ENCODE assay signal across 9 mouse cellular contexts in the genomic region with DNA sequence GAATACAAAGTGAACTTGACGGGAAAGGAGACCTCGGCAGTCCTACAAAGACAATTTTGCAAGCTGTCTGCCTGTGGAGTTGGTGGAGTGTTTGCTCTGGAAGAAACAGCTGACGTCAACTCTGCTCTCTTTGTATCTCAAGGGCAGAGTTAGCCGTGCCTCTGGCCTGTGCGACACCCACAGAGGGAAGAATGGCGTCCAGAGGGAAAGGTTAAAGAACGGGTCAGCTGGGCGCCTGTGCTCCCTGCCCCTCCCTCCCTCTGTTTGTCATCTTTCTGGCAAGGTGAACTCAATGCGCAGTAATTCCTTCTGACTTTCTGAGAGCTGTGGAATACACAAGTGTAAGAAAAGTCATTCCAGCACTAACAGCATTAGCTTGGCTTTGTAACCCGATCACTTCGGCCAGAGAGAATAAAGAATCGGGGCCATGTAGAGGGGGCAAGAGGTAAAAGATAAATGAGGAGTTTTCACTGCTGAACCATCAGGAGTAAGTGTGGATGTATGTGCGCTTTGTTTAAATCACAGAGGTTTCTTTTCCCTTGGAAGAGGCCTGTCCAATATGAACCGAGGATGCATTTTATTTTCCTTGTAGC.
A peak's percentile ranks its signal among the peaks of the same experiment; 100 is the strongest.
DNase-seq lines count a peak whose midpoint lies in the region; ATAC-seq and TF ChIP-seq lines count a peak whose summit lies in the region.
"Had no signal": no experiment of that assay in that cellular context is flagged by ENCODE, and none has a peak within 500 bp of the region (broad histone marks: within the 10 kb centered on the region; RNA-seq: fewer than 3 reads in every experiment).

No protein-coding gene starts in this region.

- no peak overlapping the region for H3K4me2 ChIP-seq in neural tube, embryonic 15.5 days

- TF ChIP-seq CTCF in liver, adult 2 months (IDR thresholded peaks at IDR 0.05; ENCODE audit: low read depth, low read length) = no peak

- no peaks in the 10 kb centered on the region for H3K36me3 ChIP-seq in neural tube, embryonic 15.5 days
- H3K36me3 ChIP-seq in embryonic facial prominence, embryonic 10.5 days (replicated peaks) = no peaks in the 10 kb centered on the region
- H3K36me3 ChIP-seq in liver, adult 2 months (ENCODE audit: control insufficient read depth, insufficient read depth, low read length) = no peaks in the 10 kb centered on the region

- WGBS in neural tube, embryonic 15.5 days = 34% methylated on average over 14 of the region's 14 CpGs
- WGBS in embryonic facial prominence, embryonic 10.5 days = 37% methylated on average over 14 of the region's 14 CpGs
- 26% methylated on average over 14 of the region's 14 CpGs for WGBS in liver, adult 2 months

- TF ChIP-seq POLR2A in liver, adult 2 months (IDR thresholded peaks at IDR 0.05; ENCODE audit: extremely low read depth, insufficient read depth, low read length) = no peak

- no peak overlapping the region for H3K9ac ChIP-seq in neural tube, embryonic 15.5 days (replicated peaks)
- H3K9ac ChIP-seq in liver, adult 2 months (ENCODE audit: low read depth, low read length) = no peak overlapping the region

- H3K9me3 ChIP-seq in neural tube, embryonic 15.5 days (replicated peaks) = no peaks in the 10 kb centered on the region
- H3K9me3 ChIP-seq in embryonic facial prominence, embryonic 10.5 days = no peaks in the 10 kb centered on the region

- H3K4me3 ChIP-seq in neural tube, embryonic 15.5 days (replicated peaks) = no peak overlapping the region
- H3K4me3 ChIP-seq in embryonic facial prominence, embryonic 10.5 days = no peak overlapping the region
- no peak overlapping the region for H3K4me3 ChIP-seq in liver, adult 2 months (ENCODE audit: insufficient read depth, low read depth, low read length)

- ATAC-seq in neural tube, embryonic 15.5 days (ENCODE audit: low FRiP score) = no peak
- no peak for ATAC-seq in megakaryocyte-erythroid progenitor cell, adult 5-6 weeks (replicated peaks; ENCODE audit: low FRiP score, low TSS enrichment, poor library complexity, severe bottlenecking)
- ATAC-seq: Patski had no signal

- H3K4me1 ChIP-seq in neural tube, embryonic 15.5 days = peaks cover 3% of the 10 kb centered on the region; the same call in 1 of the 2 replicates
- H3K4me1 ChIP-seq in embryonic facial prominence, embryonic 10.5 days = peaks cover 10% of the 10 kb centered on the region
- H3K4me1 ChIP-seq in liver, adult 2 months (ENCODE audit: control insufficient read depth, insufficient read depth, low read length) = no peaks in the 10 kb centered on the region

- H3K27me3 ChIP-seq in neural tube, embryonic 15.5 days (replicated peaks) = no peaks in the 10 kb centered on the region
- no peaks in the 10 kb centered on the region for H3K27me3 ChIP-seq in embryonic facial prominence, embryonic 10.5 days (replicated peaks; ENCODE audit: low read depth, poor library complexity, severe bottlenecking)
- no peaks in the 10 kb centered on the region for H3K27me3 ChIP-seq in liver, adult 2 months (ENCODE audit: control insufficient read depth, insufficient read depth, low read length)
- H3K27me3 ChIP-seq: Patski had no signal

- no peaks in the 10 kb centered on the region for H3K79me2 ChIP-seq in liver, adult 2 months (ENCODE audit: control insufficient read depth, insufficient read depth, low read length)

- peak; percentile 43 for DNase-seq in neural tube, embryonic 10.5 days (ENCODE audit: extremely low spot score, low spot score)
- DNase-seq in embryonic facial prominence, embryonic 10.5 days (ENCODE audit: low spot score) = peak; percentile 26
- peak; percentile 4 for DNase-seq in liver, adult 2 months (ENCODE audit: extremely low read depth, low read depth, low spot score)
- no peak for DNase-seq in adipocyte (ENCODE audit: low spot score)
- no peak for DNase-seq in cerebellum, postnatal 10 days
- DNase-seq: lung, postnatal 14 days had no signal

- H3K27ac ChIP-seq in neural tube, embryonic 15.5 days (replicated peaks) = no peak overlapping the region
- H3K27ac ChIP-seq in embryonic facial prominence, embryonic 10.5 days (replicated peaks) = no peak overlapping the region; the same call in 1 of the 2 replicates
- no peak overlapping the region for H3K27ac ChIP-seq in liver, adult 2 months (replicated peaks; ENCODE audit: insufficient read depth, low read depth, low read length)

Comparison
In these comparisons a context has a peak if more than half of its experiments do, and no peak if none do; other contexts are left out.
1. DNase-seq: peak in neural tube, embryonic 10.5 days (single experiment), embryonic facial prominence, embryonic 10.5 days (single experiment) and liver, adult 2 months (single experiment); none in adipocyte (single experiment) and cerebellum, postnatal 10 days (0 of 2).